Mouse (Mus musculus): ENCODE data around the gene Plekhg4. TPM values are rescaled to one million over a fixed set of nuclear protein-coding genes. Genes with fewer than 3 reads are reported as not detected.

The Plekhg4 gene
- polyA plus RNA-seq, 1 experiment from 2014 or later, result 0.92 TPM

DNA sequence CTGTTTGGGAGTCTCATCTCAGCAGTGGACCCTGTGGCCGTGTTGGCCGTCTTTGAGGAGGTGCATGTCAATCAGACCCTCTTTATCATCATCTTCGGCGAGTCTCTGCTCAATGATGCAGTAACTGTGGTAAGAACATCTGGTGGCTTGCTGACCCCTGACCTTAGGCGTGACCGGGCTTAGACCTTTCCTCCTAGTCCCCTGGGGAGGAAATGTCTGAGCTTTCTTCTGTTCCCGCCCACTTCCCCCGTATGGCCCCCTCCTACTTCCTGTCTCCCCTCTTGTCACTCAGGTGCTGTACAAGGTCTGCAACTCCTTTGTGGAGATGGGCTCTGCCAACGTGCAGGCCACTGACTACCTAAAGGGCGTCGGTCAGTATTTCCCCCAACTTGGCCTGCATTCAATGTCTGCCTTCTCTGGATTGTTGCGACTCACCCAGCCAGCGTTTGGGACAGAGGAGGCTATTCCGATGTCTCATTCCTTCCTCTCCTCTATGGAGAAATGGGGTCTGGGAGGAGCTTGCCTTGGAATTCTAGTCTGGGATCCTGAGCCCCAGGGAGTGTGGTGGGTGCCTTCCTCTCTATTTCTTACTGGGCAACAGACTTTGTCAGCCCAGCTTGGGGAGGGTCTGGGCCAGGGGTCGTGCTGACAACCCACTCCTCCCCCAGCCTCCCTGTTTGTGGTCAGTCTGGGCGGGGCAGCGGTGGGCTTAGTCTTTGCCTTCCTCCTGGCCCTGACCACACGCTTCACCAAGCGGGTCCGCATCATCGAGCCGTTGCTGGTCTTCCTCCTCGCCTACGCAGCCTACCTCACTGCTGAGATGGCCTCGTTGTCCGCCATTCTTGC, 17.7 kb upstream of the Plekhg4 start:
- Histone ChIP-seq H3K9me3 (ENCODE audit: control insufficient read depth, low read length) (no peaks in the 10 kb centered on the region), H3K9ac (ENCODE audit: low read length) (no peak overlapping the region), H3K4me3 (ENCODE audit: low read depth, low read length) (no peak overlapping the region), H3K4me1 (ENCODE audit: control insufficient read depth, insufficient read depth, low read length) (peaks cover 10% of the 10 kb centered on the region), H3K36me3 (ENCODE audit: control insufficient read depth, insufficient read depth, low read length) (peaks cover 3% of the 10 kb centered on the region; the same call in 1 of the 2 replicates), H3K4me2 (ENCODE audit: low read depth, severe bottlenecking) (no peak overlapping the region), H3K27me3 (ENCODE audit: control insufficient read depth, insufficient read depth, low read length) (no peaks in the 10 kb centered on the region), H3K27ac (replicated peaks; ENCODE audit: low read depth, low read length) (no peak overlapping the region)
- WGBS, result 62% methylated on average over 26 of the region's 26 CpGs
- DNase-seq (ENCODE audit: low spot score), result peak; percentile 35
- no peak for ATAC-seq (ENCODE audit: insufficient number of reproducible peaks, low FRiP score, low TSS enrichment, low read depth)

DNA sequence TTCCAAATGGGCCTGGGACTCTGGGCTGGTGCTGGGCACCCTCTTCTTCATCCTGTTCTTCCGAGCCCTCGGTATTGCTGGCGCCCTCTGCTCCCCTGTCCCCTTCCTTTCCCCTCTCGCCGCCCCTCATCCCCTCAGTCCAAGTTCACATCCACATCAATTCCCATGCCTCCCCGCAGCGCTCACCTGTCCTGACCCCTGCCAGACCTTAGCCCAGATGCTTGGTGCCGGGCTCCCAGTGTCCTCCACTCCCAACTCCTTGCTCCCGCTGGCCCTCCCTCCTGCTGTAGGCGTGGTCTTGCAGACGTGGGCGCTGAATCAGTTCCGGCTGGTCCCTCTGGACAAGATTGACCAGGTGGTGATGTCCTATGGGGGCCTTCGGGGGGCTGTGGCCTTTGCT, 16.4 kb upstream of the Plekhg4 start:
- H3K4me1 ChIP-seq (ENCODE audit: control insufficient read depth, insufficient read depth, low read length), result peaks cover 10% of the 10 kb centered on the region
- no peaks in the 10 kb centered on the region for H3K27me3 ChIP-seq (ENCODE audit: control insufficient read depth, insufficient read depth, low read length)
- H3K9ac ChIP-seq (ENCODE audit: low read length), result no peak overlapping the region
- H3K4me2 ChIP-seq (ENCODE audit: low read depth, severe bottlenecking), result no peak overlapping the region
- DNase-seq (ENCODE audit: low spot score) (no peak), ATAC-seq (ENCODE audit: insufficient number of reproducible peaks, low FRiP score, low TSS enrichment, low read depth) (no peak)
- H3K4me3 ChIP-seq (ENCODE audit: low read depth, low read length), result no peak overlapping the region
- WGBS, result 85% methylated on average over 14 of the region's 14 CpGs
- peaks cover 3% of the 10 kb centered on the region; the same call in 1 of the 2 replicates for H3K36me3 ChIP-seq (ENCODE audit: control insufficient read depth, insufficient read depth, low read length)
- no peaks in the 10 kb centered on the region for H3K9me3 ChIP-seq (ENCODE audit: control insufficient read depth, low read length)
- H3K27ac ChIP-seq (replicated peaks; ENCODE audit: low read depth, low read length), result no peak overlapping the region

DNA sequence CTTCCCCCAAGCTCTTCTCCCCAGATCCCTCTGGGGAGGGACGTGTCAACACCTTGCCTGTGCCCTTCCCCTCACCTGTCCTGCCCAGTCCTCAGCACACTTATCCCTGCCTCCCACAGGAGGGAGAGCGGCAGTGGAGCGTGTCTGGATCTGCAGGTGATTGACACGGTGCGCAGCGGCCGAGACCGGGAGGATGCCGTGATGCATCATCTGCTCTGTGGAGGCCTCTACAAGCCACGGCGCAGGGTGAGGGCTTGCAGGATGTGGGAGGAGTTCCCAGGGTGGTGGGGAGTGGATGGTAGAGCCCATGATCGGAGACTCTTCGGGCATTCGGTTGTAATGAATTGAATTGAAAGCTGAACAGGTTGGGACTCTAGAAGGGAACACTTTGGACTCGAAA, 13.9 kb upstream of the Plekhg4 start:
- Histone ChIP-seq H3K4me2 (ENCODE audit: low read depth, severe bottlenecking) (no peak overlapping the region), H3K36me3 (ENCODE audit: control insufficient read depth, insufficient read depth, low read length) (peaks cover 6% of the 10 kb centered on the region; the same call in 1 of the 2 replicates), H3K9me3 (ENCODE audit: control insufficient read depth, low read length) (no peaks in the 10 kb centered on the region), H3K4me3 (ENCODE audit: low read depth, low read length) (no peak overlapping the region), H3K27ac (replicated peaks; ENCODE audit: low read depth, low read length) (no peak overlapping the region), H3K4me1 (ENCODE audit: control insufficient read depth, insufficient read depth, low read length) (peaks cover 10% of the 10 kb centered on the region), H3K27me3 (ENCODE audit: control insufficient read depth, insufficient read depth, low read length) (no peaks in the 10 kb centered on the region), H3K9ac (ENCODE audit: low read length) (no peak overlapping the region)
- WGBS, result 70% methylated on average over 15 of the region's 15 CpGs
- no peak for DNase-seq (ENCODE audit: low spot score)
- ATAC-seq (ENCODE audit: insufficient number of reproducible peaks, low FRiP score, low TSS enrichment, low read depth), result 0 out of 2 replicates have a peak, but pooled peaks have one; percentile 18

DNA sequence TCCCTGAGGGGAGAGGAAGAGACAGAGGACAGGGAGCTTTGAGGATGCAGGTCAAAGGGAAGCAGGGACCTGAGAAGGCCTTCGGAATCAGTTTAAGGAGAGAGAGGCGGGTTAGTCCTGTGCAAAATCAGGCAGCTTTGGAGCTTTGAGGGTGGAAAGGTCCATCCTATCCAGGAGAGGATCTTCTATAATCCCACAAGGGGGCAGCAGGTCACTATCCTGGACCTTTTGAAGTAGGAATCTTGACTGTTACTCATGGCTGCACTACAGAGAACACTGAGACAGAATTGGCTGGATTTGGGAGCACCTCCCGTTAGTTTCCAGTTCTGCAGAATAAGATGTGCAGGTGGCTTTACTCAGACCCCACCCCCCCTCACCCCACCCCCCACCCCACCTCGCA, 13.4 kb upstream of the Plekhg4 start:
- Histone ChIP-seq H3K4me1 (ENCODE audit: control insufficient read depth, insufficient read depth, low read length) (peaks cover 9% of the 10 kb centered on the region), H3K4me2 (ENCODE audit: low read depth, severe bottlenecking) (no peak overlapping the region), H3K4me3 (ENCODE audit: low read depth, low read length) (no peak overlapping the region), H3K9me3 (ENCODE audit: control insufficient read depth, low read length) (no peaks in the 10 kb centered on the region), H3K27ac (replicated peaks; ENCODE audit: low read depth, low read length) (no peak overlapping the region), H3K27me3 (ENCODE audit: control insufficient read depth, insufficient read depth, low read length) (no peaks in the 10 kb centered on the region), H3K36me3 (ENCODE audit: control insufficient read depth, insufficient read depth, low read length) (peaks cover 6% of the 10 kb centered on the region; the same call in 1 of the 2 replicates), H3K9ac (ENCODE audit: low read length) (no peak overlapping the region)
- no peak for DNase-seq (ENCODE audit: low spot score)
- WGBS, result 55% methylated on average over 4 of the region's 4 CpGs
- no peak for ATAC-seq (ENCODE audit: insufficient number of reproducible peaks, low FRiP score, low TSS enrichment, low read depth)

DNA sequence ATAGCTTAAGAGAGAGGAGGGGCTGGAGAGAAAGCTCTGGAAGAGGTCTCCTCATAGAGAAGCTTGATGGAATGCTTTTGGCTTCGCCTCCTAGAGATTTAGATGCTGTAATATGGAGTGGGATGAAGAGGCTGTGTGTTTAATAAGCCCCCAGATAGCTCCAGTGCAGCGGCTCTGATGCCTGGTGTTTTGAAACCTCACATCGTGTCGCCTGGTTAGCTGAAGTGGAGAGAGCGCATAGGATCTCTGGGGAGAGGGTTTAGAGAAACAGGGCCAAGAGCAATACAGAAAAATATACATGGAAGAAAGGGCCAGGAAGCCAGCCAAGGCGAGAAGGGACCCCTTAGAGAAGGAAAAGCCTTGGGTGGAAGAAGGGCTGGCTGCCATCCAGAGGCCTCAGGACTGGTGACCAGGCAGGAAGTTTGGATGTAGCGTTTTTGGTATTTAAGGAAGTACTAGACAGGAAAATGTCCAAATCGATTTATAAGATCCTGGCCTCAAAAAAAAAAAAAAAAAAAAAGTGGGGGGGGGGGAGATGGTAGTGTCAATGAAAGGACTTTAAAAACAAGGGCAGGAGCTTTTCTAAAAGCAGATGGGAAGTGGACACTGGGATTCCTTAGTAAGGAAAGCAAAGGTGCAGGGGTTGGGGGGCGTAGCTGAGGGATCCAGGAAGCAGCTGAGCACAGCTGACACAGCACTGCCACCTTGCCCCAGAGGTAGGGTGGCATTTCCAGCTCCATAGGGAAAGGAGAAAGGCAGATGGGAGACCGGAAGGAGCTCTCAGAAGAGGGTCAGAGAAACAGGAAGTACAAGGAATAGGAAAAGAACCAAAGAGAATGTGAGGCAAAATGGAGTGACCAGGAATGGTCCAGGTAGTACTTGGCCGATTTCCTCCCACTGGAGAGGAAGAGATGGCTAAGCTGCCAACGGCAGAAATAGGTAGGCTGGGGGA, 11.0 kb upstream of the Plekhg4 start:
- 0 out of 2 replicates have a peak, but pooled peaks cover 3% of the 10 kb centered on the region for H3K36me3 ChIP-seq (ENCODE audit: control insufficient read depth, insufficient read depth, low read length)
- H3K4me1 ChIP-seq (ENCODE audit: control insufficient read depth, insufficient read depth, low read length), result peaks cover 2% of the 10 kb centered on the region; the same call in 1 of the 2 replicates
- ATAC-seq (ENCODE audit: insufficient number of reproducible peaks, low FRiP score, low TSS enrichment, low read depth), result no peak
- H3K27ac ChIP-seq (replicated peaks; ENCODE audit: low read depth, low read length), result no peak overlapping the region
- no peak for DNase-seq (ENCODE audit: low spot score)
- H3K27me3 ChIP-seq (ENCODE audit: control insufficient read depth, insufficient read depth, low read length), result no peaks in the 10 kb centered on the region
- H3K4me2 ChIP-seq (ENCODE audit: low read depth, severe bottlenecking), result no peak overlapping the region
- H3K4me3 ChIP-seq (ENCODE audit: low read depth, low read length), result no peak overlapping the region
- H3K9me3 ChIP-seq (ENCODE audit: control insufficient read depth, low read length), result no peaks in the 10 kb centered on the region
- WGBS, result 88% methylated on average over 12 of the region's 12 CpGs
- no peak overlapping the region for H3K9ac ChIP-seq (ENCODE audit: low read length)

DNA sequence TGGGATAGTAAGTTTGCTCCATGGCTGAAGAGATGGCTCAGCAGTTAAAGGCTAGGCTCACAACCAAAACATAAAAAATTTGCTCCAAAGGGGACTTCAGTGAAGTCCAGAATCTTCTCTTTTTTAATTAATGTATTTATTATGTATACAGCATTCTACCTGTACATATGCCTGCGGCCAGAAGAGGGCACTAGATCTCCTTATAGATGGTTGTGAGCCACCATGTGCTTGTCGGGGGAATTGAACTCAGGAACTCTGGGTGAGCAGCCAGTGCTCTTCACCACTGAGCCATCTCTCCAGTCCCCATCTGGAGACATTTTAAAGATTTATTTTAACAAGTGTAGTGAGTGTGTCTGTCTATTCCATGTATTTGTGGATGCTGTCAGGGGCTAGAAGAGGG, 6.0 kb upstream of the Plekhg4 start:
- Histone ChIP-seq H3K27me3 (ENCODE audit: control insufficient read depth, insufficient read depth, low read length) (no peaks in the 10 kb centered on the region), H3K4me3 (ENCODE audit: low read depth, low read length) (no peak overlapping the region), H3K9me3 (ENCODE audit: control insufficient read depth, low read length) (no peaks in the 10 kb centered on the region), H3K4me2 (ENCODE audit: low read depth, severe bottlenecking) (no peak overlapping the region), H3K27ac (replicated peaks; ENCODE audit: low read depth, low read length) (no peak overlapping the region), H3K4me1 (ENCODE audit: control insufficient read depth, insufficient read depth, low read length) (no peaks in the 10 kb centered on the region), H3K36me3 (ENCODE audit: control insufficient read depth, insufficient read depth, low read length) (0 out of 2 replicates have a peak, but pooled peaks cover 3% of the 10 kb centered on the region), H3K9ac (ENCODE audit: low read length) (no peak overlapping the region)
- ATAC-seq (ENCODE audit: insufficient number of reproducible peaks, low FRiP score, low TSS enrichment, low read depth) (no peak), DNase-seq (ENCODE audit: low spot score) (no peak)
- 58% methylated on average over 2 of the region's 2 CpGs for WGBS

DNA sequence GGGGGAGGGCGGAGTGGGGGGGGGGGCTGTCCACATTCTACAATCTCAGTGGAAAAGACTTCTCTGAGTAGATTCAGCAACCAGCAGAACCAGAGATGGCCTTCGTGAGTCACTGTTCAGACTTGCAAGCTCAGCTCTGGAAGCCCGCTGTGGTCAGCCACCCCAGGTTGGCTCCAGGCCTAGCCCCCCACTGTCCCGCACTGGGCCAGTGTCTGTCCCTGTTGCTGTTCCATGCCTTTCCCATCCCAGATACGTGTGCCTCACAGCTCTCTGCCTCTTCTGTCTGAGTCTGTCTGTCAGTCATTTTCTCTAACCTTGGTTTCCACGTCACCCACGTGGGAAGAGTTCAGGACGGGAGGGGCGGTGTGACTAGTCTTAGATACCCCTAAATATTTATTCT, 601 bp upstream of the Plekhg4 start:
- 80% methylated on average over 9 of the region's 9 CpGs for WGBS
- H3K9ac ChIP-seq (ENCODE audit: low read length), result no peak overlapping the region
- no peaks in the 10 kb centered on the region for H3K36me3 ChIP-seq (ENCODE audit: control insufficient read depth, insufficient read depth, low read length)
- no peak overlapping the region for H3K27ac ChIP-seq (replicated peaks; ENCODE audit: low read depth, low read length)
- ATAC-seq (ENCODE audit: insufficient number of reproducible peaks, low FRiP score, low TSS enrichment, low read depth) (no peak), DNase-seq (ENCODE audit: low spot score) (no peak)
- H3K27me3 ChIP-seq (ENCODE audit: control insufficient read depth, insufficient read depth, low read length), result no peaks in the 10 kb centered on the region
- H3K4me3 ChIP-seq (ENCODE audit: low read depth, low read length), result no peak overlapping the region
- no peaks in the 10 kb centered on the region for H3K9me3 ChIP-seq (ENCODE audit: control insufficient read depth, low read length)
- 0 out of 2 replicates have a peak, but pooled peaks cover 4% of the 10 kb centered on the region for H3K4me1 ChIP-seq (ENCODE audit: control insufficient read depth, insufficient read depth, low read length)
- no peak overlapping the region for H3K4me2 ChIP-seq (ENCODE audit: low read depth, severe bottlenecking)

DNA sequence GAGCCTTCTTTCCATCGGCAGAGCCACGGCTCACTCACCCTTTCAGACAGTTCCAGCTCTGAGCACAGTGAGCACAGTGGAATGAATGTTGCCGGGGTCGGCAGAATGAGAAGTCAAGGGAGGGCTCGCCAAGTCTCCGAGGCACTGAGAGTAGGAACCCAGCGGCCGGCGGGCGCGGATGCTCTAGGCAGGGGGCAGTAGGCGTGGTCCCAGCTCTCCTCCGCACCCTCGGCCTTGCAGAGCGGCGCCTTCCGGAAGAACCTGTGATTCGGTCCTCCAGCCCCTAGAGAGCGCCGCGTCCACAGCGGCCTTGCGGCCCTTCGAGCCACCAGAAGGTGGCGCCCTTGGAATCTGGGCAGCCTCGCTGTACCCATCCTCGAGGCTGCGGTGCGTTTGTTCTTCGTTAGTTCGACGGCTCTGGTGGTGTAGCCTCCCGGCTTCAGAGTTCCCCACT, 1.5 kb downstream of the Plekhg4 start:
- Histone ChIP-seq H3K27ac (replicated peaks; ENCODE audit: low read depth, low read length) (no peak overlapping the region), H3K4me3 (ENCODE audit: low read depth, low read length) (peak overlapping the region; percentile 2; the same call in 1 of the 2 replicates), H3K4me2 (ENCODE audit: low read depth, severe bottlenecking) (peak overlapping the region; percentile 36), H3K9ac (ENCODE audit: low read length) (no peak overlapping the region), H3K4me1 (ENCODE audit: control insufficient read depth, insufficient read depth, low read length) (0 out of 2 replicates have a peak, but pooled peaks cover 4% of the 10 kb centered on the region), H3K9me3 (ENCODE audit: control insufficient read depth, low read length) (no peaks in the 10 kb centered on the region), H3K27me3 (ENCODE audit: control insufficient read depth, insufficient read depth, low read length) (no peaks in the 10 kb centered on the region), H3K36me3 (ENCODE audit: control insufficient read depth, insufficient read depth, low read length) (no peaks in the 10 kb centered on the region)
- WGBS, result 29% methylated on average over 33 of the region's 33 CpGs
- 0 out of 2 replicates have a peak, but pooled peaks have one; percentile 27 for ATAC-seq (ENCODE audit: insufficient number of reproducible peaks, low FRiP score, low TSS enrichment, low read depth)
- DNase-seq (ENCODE audit: low spot score), result peak; percentile 71

Data from limb, embryonic 11.5 days (tissue).